In the genomic region with DNA sequence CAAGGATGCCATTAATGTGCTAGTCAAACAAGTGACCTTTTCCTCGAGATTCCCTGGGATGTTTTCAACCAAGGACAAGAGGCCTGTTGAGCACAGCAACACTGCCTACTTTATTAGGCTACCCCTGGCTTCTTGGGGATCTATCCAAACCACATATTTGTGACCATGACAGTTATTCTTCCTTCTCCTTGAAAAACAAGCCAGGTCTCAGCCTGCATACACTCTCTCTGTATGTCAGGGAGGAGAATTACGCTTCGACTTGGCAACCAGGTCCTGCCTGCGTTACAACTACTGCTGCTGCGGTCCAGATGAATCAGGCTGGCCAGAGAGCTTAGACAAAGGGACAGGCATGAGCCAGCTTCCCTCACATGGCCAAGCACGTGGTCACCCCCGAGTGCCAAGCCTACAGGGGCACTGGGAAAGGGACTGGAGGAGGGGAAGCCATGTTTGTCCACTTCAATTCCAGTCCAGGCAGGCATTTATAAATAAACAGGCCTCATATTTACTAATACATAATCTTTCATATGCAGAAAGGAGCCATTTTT, we compare ENCODE assay signal across 9 mouse cellular contexts.
DNase-seq lines count a peak whose midpoint lies in the region; ATAC-seq and TF ChIP-seq lines count a peak whose summit lies in the region.
"Had no signal": no experiment of that assay in that cellular context is flagged by ENCODE, and none has a peak within 500 bp of the region (broad histone marks: within the 10 kb centered on the region; RNA-seq: fewer than 3 reads in every experiment).

No protein-coding gene starts in this region.

- H3K4me3 ChIP-seq in midbrain, postnatal 0 days (ENCODE audit: low read depth, low read length), result no peak overlapping the region
- H3K4me3 ChIP-seq: lung, embryonic 15.5 days had no signal

- H3K27ac ChIP-seq in midbrain, postnatal 0 days (ENCODE audit: low read depth, low read length), result no peak overlapping the region
- H3K27ac ChIP-seq: lung, embryonic 15.5 days had no signal

- H3K9ac ChIP-seq in midbrain, postnatal 0 days (replicated peaks; ENCODE audit: low read length, poor library complexity, severe bottlenecking), result no peak overlapping the region
- H3K9ac ChIP-seq: lung, embryonic 15.5 days had no signal

- ATAC-seq in frontal cortex, adult (ENCODE audit: low TSS enrichment), result no peak; the same call in 1 of the 2 replicates
- peak; percentile 84 for ATAC-seq in midbrain, postnatal 0 days (ENCODE audit: low FRiP score)

- 66% methylated on average over 7 of the region's 7 CpGs for WGBS in midbrain, postnatal 0 days

- no peak overlapping the region for H3K4me2 ChIP-seq in midbrain, postnatal 0 days (ENCODE audit: low read depth, low read length, poor library complexity, severe bottlenecking)
- H3K4me2 ChIP-seq: lung, embryonic 15.5 days had no signal

- H3K9me3 ChIP-seq in midbrain, postnatal 0 days (ENCODE audit: low read length), result no peaks in the 10 kb centered on the region
- H3K9me3 ChIP-seq: lung, embryonic 15.5 days had no signal

- no peaks in the 10 kb centered on the region for H3K36me3 ChIP-seq in midbrain, postnatal 0 days (ENCODE audit: insufficient read depth, low read length)

- H3K4me1 ChIP-seq in midbrain, postnatal 0 days (ENCODE audit: insufficient read depth, low read length), result no peaks in the 10 kb centered on the region
- H3K4me1 ChIP-seq: lung, embryonic 15.5 days had no signal

- TF ChIP-seq CTCF in midbrain, postnatal 0 days (IDR thresholded peaks at IDR 0.05), result no peak

- DNase-seq in frontal cortex, adult 2 months (ENCODE audit: extremely low spot score in 1 of 2, low spot score in 1 of 2), result peak; percentile 7 to 56
- DNase-seq in urinary bladder, adult 2 months (ENCODE audit: low spot score), result peak; percentile 25
- DNase-seq in urinary bladder, postnatal 4 days (ENCODE audit: low spot score in 2 of 2), result no peak
- peak; percentile 14 to 17 for DNase-seq in kidney, postnatal 36 days
- DNase-seq in midbrain, postnatal 0 days (ENCODE audit: low spot score), result peak; percentile 71
- DNase-seq in testis, postnatal 14 days (ENCODE audit: low spot score), result no peak
- DNase-seq in spleen, postnatal 10 days (ENCODE audit: low spot score in 2 of 2), result no peak

- no peaks in the 10 kb centered on the region for H3K27me3 ChIP-seq in midbrain, postnatal 0 days (ENCODE audit: insufficient read depth, low read length)
- H3K27me3 ChIP-seq: lung, embryonic 15.5 days had no signal

Comparison
In these comparisons a context has a peak if more than half of its experiments do, and no peak if none do; other contexts are left out.
1. DNase-seq: peak in frontal cortex, adult 2 months (2 of 2), urinary bladder, adult 2 months (single experiment), kidney, postnatal 36 days (2 of 2) and midbrain, postnatal 0 days (single experiment); none in urinary bladder, postnatal 4 days (0 of 2), testis, postnatal 14 days (single experiment) and spleen, postnatal 10 days (0 of 2).